Mouse (Mus musculus): ENCODE measurements at regions not wholly inside any gene's neighbourhood (a gene's known extent, or its start where the extent isn't known, plus 50 kb on each side); places are given as distances from the start of the nearest gene placed in this dataset.

GRCm38 (mm10) chr13:37513905-37514607, 169.0 kb downstream of the Ly86 start:
- ATAC-seq (replicated peaks in 1 of 2; ENCODE audit: insufficient read depth in 1 of 2, low FRiP score in 2 of 2, low TSS enrichment in 1 of 2, low read depth in 1 of 2, poor library complexity in 2 of 2, severe bottlenecking in 2 of 2), result no peak

GRCm38 (mm10) chr13:37514641-37515305, 169.8 kb downstream of the Ly86 start:
- ATAC-seq (replicated peaks in 1 of 2; ENCODE audit: insufficient read depth in 1 of 2, low FRiP score in 2 of 2, low TSS enrichment in 1 of 2, low read depth in 1 of 2, poor library complexity in 2 of 2, severe bottlenecking in 2 of 2), result no peak

GRCm38 (mm10) chr13:37517055-37517807, 172.2 kb downstream of the Ly86 start:
- no peak for ATAC-seq (replicated peaks in 1 of 2; ENCODE audit: insufficient read depth in 1 of 2, low FRiP score in 2 of 2, low TSS enrichment in 1 of 2, low read depth in 1 of 2, poor library complexity in 2 of 2, severe bottlenecking in 2 of 2)

- ATAC-seq (replicated peaks in 1 of 2; ENCODE audit: insufficient read depth in 1 of 2, low FRiP score in 2 of 2, low TSS enrichment in 1 of 2, low read depth in 1 of 2, poor library complexity in 2 of 2, severe bottlenecking in 2 of 2), result no peak; a peak in 1 of 4 replicates
Measured at GRCm38 (mm10) chr13:37519948-37520347, 174.9 kb downstream of the Ly86 start.

- no peak for ATAC-seq (replicated peaks in 1 of 2; ENCODE audit: insufficient read depth in 1 of 2, low FRiP score in 2 of 2, low TSS enrichment in 1 of 2, low read depth in 1 of 2, poor library complexity in 2 of 2, severe bottlenecking in 2 of 2)
Measured at GRCm38 (mm10) chr13:37525097-37525726, 180.2 kb downstream of the Ly86 start.

- no peak for ATAC-seq (replicated peaks in 1 of 2; ENCODE audit: insufficient read depth in 1 of 2, low FRiP score in 2 of 2, low TSS enrichment in 1 of 2, low read depth in 1 of 2, poor library complexity in 2 of 2, severe bottlenecking in 2 of 2)
Measured at GRCm38 (mm10) chr13:37526102-37526501, 181.1 kb downstream of the Ly86 start.

- ATAC-seq (replicated peaks in 1 of 2; ENCODE audit: insufficient read depth in 1 of 2, low FRiP score in 2 of 2, low TSS enrichment in 1 of 2, low read depth in 1 of 2, poor library complexity in 2 of 2, severe bottlenecking in 2 of 2), result no peak
Measured at GRCm38 (mm10) chr13:37528380-37528779, 183.4 kb downstream of the Ly86 start.

GRCm38 (mm10) chr13:37528876-37529275, 183.9 kb downstream of the Ly86 start:
- no peak for ATAC-seq (replicated peaks in 1 of 2; ENCODE audit: insufficient read depth in 1 of 2, low FRiP score in 2 of 2, low TSS enrichment in 1 of 2, low read depth in 1 of 2, poor library complexity in 2 of 2, severe bottlenecking in 2 of 2)

GRCm38 (mm10) chr13:37531512-37532183, 186.6 kb downstream of the Ly86 start:
- no peak for ATAC-seq (replicated peaks in 1 of 2; ENCODE audit: insufficient read depth in 1 of 2, low FRiP score in 2 of 2, low TSS enrichment in 1 of 2, low read depth in 1 of 2, poor library complexity in 2 of 2, severe bottlenecking in 2 of 2)

- no peak for ATAC-seq (replicated peaks in 1 of 2; ENCODE audit: insufficient read depth in 1 of 2, low FRiP score in 2 of 2, low TSS enrichment in 1 of 2, low read depth in 1 of 2, poor library complexity in 2 of 2, severe bottlenecking in 2 of 2)
Measured at GRCm38 (mm10) chr13:37532596-37533170, 187.7 kb downstream of the Ly86 start.

- no peak for ATAC-seq (replicated peaks in 1 of 2; ENCODE audit: insufficient read depth in 1 of 2, low FRiP score in 2 of 2, low TSS enrichment in 1 of 2, low read depth in 1 of 2, poor library complexity in 2 of 2, severe bottlenecking in 2 of 2)
Measured at GRCm38 (mm10) chr13:37533851-37534250, 188.8 kb downstream of the Ly86 start.

GRCm38 (mm10) chr13:37537330-37537729, 192.3 kb downstream of the Ly86 start:
- ATAC-seq (replicated peaks in 1 of 2; ENCODE audit: insufficient read depth in 1 of 2, low FRiP score in 2 of 2, low TSS enrichment in 1 of 2, low read depth in 1 of 2, poor library complexity in 2 of 2, severe bottlenecking in 2 of 2), result no peak

- ATAC-seq (replicated peaks in 1 of 2; ENCODE audit: insufficient read depth in 1 of 2, low FRiP score in 2 of 2, low TSS enrichment in 1 of 2, low read depth in 1 of 2, poor library complexity in 2 of 2, severe bottlenecking in 2 of 2), result peak in 1 of 2 experiments; percentile 8; a peak in 1 of 4 replicates
Measured at GRCm38 (mm10) chr13:37537793-37538192, 192.8 kb downstream of the Ly86 start.

- no peak for ATAC-seq (replicated peaks in 1 of 2; ENCODE audit: insufficient read depth in 1 of 2, low FRiP score in 2 of 2, low TSS enrichment in 1 of 2, low read depth in 1 of 2, poor library complexity in 2 of 2, severe bottlenecking in 2 of 2)
Measured at GRCm38 (mm10) chr13:37540980-37541531, 196.0 kb downstream of the Ly86 start.

GRCm38 (mm10) chr13:37541674-37542073, 196.7 kb downstream of the Ly86 start:
- ATAC-seq (replicated peaks in 1 of 2; ENCODE audit: insufficient read depth in 1 of 2, low FRiP score in 2 of 2, low TSS enrichment in 1 of 2, low read depth in 1 of 2, poor library complexity in 2 of 2, severe bottlenecking in 2 of 2), result peak; percentile 91 to 96

- no peak for ATAC-seq (replicated peaks in 1 of 2; ENCODE audit: insufficient read depth in 1 of 2, low FRiP score in 2 of 2, low TSS enrichment in 1 of 2, low read depth in 1 of 2, poor library complexity in 2 of 2, severe bottlenecking in 2 of 2)
Measured at GRCm38 (mm10) chr13:37542744-37543196, 197.8 kb downstream of the Ly86 start.

GRCm38 (mm10) chr13:37543788-37544187, 198.8 kb downstream of the Ly86 start:
- ATAC-seq (replicated peaks in 1 of 2; ENCODE audit: insufficient read depth in 1 of 2, low FRiP score in 2 of 2, low TSS enrichment in 1 of 2, low read depth in 1 of 2, poor library complexity in 2 of 2, severe bottlenecking in 2 of 2), result no peak
